Mouse (Mus musculus): ENCODE results near the gene Frmd4b.
"Not testable (repeated sequence)": the region's sequence is repeated elsewhere in the genome, so short reads cannot be mapped to it uniquely, and the experiment has no call there.

Gene Frmd4b

DNA sequence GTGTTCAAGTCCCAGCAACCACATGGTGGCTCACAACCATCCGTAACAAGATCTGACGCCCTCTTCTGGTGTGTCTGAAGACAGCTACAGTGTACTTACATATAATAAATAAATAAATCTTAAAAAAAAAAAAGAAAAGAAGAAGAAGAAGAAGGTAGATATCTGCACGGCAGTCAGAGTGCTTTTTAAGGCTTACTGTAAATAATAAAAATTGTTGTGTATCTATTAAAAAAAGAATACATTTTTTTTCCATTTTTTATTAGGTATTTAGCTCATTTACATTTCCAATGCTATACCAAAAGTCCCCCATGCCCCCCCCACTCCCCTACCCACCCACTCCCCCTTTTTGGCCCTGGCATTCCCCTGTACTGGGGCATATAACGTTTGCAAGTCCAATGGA is 259.7 kb downstream of the Frmd4b start:
- DNase-seq (ENCODE audit: low spot score), result not testable (repeated sequence)

DNA sequence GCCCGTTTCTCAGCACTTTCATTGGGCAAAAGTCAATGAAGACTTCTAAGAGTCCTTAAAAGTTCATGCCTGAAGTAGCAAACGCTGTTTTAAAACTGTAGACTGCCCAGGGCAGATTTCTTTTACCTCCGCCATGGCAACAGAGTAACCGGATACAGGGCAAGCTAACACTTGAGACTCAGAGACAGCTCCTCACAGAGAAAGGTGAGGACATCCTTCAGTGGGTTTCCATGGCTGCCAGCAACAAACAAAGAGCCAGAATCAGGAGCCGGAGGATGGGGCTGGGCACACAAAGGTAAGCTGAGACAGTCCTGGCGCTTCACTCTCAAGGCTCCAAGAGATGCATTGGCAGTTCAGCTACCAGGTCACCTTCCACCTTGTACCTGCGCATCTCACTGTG is 260.7 kb downstream of the Frmd4b start:
- DNase-seq (ENCODE audit: low spot score), result no peak

DNA sequence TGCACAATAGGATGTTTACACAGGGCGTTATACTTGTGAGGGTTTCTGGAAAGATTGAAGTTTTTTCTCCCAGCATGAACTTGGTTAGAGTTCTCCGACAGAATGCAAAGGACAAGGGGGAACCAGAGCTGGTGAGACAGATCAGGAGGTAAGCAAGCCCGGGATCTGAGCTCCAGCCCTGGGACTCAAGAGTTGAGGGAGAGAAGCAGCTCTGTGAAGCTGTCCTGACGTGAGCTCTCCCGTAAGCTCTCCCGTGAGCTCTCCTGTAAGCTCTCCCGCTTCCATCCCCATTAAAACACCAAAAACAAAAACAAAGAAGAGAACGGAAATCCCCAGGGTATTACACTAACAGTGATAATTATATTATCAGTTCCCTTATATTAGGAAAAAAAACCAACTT is 262.2 kb downstream of the Frmd4b start:
- DNase-seq (ENCODE audit: low spot score), result no peak

- no peak for DNase-seq (ENCODE audit: low spot score)
Observed at GRCm38 (mm10) chr6:97353933-97354332, 263.4 kb downstream of the Frmd4b start.

- no peak for DNase-seq (ENCODE audit: low spot score)
Observed at GRCm38 (mm10) chr6:97353371-97353770, 264.0 kb downstream of the Frmd4b start.

- DNase-seq (ENCODE audit: low spot score), result no peak
Observed at GRCm38 (mm10) chr6:97352505-97353154, 264.7 kb downstream of the Frmd4b start.

- no peak for DNase-seq (ENCODE audit: low spot score)
Observed at GRCm38 (mm10) chr6:97349355-97350138, 267.8 kb downstream of the Frmd4b start.

GRCm38 (mm10) chr6:97346932-97347331 is 270.4 kb downstream of the Frmd4b start:
- no peak for DNase-seq (ENCODE audit: low spot score)

- no peak for DNase-seq (ENCODE audit: low spot score)
Observed at GRCm38 (mm10) chr6:97346527-97346926, 270.8 kb downstream of the Frmd4b start.

- no peak for DNase-seq (ENCODE audit: low spot score)
Observed at GRCm38 (mm10) chr6:97345921-97346320, 271.4 kb downstream of the Frmd4b start.

DNA sequence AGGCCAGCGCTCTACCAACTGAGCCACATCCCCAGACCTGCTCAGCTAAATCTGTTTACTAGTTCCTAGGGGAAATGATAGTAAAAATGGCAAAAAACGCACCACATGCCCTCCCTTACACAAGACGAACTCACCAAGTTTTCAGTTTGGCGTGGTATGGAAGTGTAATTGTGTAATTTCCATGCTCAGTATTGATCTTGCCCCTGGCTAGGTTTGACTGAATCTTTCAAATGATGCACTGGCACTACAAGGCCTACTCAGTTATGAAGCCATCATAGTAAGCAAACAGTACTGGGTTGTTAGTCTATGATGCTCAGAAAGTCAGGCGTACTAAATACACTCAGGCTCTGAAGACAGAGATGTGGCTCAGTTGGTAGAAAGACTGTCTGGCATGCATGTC is 275.2 kb downstream of the Frmd4b start:
- no peak for DNase-seq (ENCODE audit: low spot score)

DNA sequence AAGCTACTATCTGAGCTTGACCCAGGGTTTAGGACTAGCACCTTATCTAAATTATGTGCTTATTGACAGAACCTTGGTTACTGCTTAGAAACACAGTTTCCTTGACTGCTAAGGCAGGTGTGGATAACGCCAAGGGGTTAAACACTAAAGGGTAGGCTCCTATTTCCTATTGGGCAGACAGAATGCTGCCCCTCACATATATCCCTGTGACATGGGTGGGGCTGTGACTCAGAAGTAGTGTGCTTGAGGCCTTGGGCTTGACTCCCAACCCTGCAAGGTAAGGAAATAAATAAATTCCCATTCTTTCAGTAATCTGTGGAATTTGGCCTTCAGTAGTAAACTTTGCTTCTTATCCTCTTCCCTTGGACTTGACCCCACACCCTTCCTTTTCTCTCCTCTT is 275.7 kb downstream of the Frmd4b start:
- no peak for DNase-seq (ENCODE audit: low spot score)

DNA sequence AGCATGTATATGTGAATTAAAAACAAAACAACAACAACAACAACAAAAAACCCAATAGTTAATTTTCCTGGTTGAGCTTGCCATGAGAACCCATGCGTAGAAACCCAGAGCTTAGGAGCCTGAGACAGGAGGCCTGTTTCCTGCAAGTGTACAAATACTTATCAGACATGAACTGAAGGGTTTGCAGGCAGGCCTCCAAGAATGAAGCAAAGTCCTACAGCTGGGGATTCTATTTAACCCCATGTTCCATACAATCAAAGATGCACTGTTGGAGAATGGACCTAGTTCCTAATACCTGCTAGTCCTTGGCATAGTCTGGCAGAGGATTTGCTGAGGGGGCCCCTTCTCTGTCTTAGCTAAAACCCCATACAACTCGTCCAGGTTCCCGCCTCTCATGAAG is 276.2 kb downstream of the Frmd4b start:
- DNase-seq (ENCODE audit: low spot score), result no peak

DNA sequence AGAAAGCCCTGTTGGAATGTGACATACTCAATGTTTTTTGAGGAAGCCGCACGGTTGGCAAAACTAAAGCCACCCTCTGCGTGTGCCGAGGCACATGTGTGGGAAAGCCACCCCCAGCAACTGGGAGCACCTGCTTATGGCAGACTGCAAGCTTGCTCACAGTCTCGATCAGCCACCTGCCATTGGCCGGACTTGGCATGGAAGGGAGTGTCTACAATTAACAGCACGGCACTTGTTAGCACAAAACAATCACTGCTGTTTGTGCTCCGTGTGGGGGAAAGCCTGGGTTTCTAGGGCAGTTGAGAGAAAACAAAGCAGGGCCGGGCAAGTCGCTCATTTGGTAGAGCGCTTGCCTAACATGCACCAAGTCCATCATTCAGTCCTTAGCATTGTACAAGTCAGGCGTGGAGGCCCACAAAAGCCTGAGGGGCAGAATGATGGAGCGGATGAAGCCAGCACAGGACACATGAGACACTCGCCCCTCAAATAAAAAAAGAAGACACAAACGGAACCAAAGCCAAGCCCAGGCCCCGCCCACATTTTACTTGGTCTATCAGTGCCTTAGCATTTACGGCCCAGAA is 277.0 kb downstream of the Frmd4b start:
- no peak for DNase-seq (ENCODE audit: low spot score)

GRCm38 (mm10) chr6:97339271-97339681 is 278.1 kb downstream of the Frmd4b start:
- DNase-seq (ENCODE audit: low spot score), result no peak

DNA sequence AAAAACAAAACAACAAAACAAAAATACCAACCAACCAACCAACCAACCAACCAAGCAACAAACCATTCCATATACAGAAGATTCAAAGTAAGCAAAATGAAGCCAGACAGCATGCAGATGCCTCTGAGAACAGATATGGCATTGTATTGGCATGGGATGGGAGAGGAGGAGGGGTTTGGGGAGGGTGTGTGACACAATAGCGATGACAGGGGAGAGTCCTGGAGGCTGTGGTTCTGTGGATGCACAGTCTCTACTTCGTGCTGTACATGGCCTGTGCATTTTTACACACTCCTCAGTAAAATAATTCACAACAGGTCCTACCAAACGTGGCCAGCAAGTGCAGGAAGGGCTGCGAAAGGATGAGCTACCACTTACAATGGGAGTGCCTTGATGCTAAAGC is 278.5 kb downstream of the Frmd4b start:
- no peak for DNase-seq (ENCODE audit: low spot score)

- DNase-seq (ENCODE audit: low spot score), result no peak
Observed at GRCm38 (mm10) chr6:97333323-97333722, 284.0 kb downstream of the Frmd4b start.

- DNase-seq (ENCODE audit: low spot score), result no peak
Observed at GRCm38 (mm10) chr6:97323951-97324350, 293.4 kb downstream of the Frmd4b start.

GRCm38 (mm10) chr6:97322126-97322525 is 295.2 kb downstream of the Frmd4b start:
- DNase-seq (ENCODE audit: low spot score), result no peak

DNA sequence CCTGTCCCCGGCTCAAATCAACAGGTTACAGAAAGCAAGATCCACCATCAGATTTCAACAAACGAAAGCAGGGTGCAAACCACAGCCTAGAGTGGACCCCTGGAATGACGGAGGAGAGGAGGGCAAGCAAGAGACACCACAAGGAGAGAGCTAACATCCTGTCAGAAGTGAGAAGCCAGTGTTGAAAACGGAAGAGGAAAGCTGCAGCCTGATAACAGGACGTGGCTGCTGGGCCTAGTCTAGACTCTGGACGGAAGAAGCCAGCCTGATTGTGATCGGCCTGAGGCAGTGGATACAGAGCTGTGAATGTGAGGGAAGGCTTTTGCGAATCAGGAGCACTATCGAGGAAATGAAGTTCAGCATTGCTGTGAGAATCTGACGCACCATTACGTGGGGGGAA is 296.2 kb downstream of the Frmd4b start:
- no peak for DNase-seq (ENCODE audit: low spot score)

- no peak for DNase-seq (ENCODE audit: low spot score)
Observed at GRCm38 (mm10) chr6:97319081-97319480, 298.3 kb downstream of the Frmd4b start.

GRCm38 (mm10) chr6:97317956-97318355 is 299.4 kb downstream of the Frmd4b start:
- no peak for DNase-seq (ENCODE audit: low spot score)

- no peak for DNase-seq (ENCODE audit: low spot score)
Observed at GRCm38 (mm10) chr6:97316716-97317115, 300.6 kb downstream of the Frmd4b start.
